Mouse (Mus musculus) MN1 (cell line): ENCODE measurements around the gene Tsacc.

Experiments
- DNase-seq: peaks from one replicate; pipeline ENCODE4 v3.0.0-alpha.2; 2016; ENCODE audit warnings: low spot score

The Tsacc gene

GRCm38 (mm10) chr3:88239446-88239845 lies 57.4 kb downstream of the Tsacc start:
- no peak for DNase-seq

- DNase-seq: no peak
Measured at GRCm38 (mm10) chr3:88238866-88239391, 57.9 kb downstream of the Tsacc start.

- peak; percentile 80 for DNase-seq
Measured at GRCm38 (mm10) chr3:88237556-88238194, 59.1 kb downstream of the Tsacc start.

GRCm38 (mm10) chr3:88237161-88237555 lies 59.6 kb downstream of the Tsacc start:
- no peak for DNase-seq

GRCm38 (mm10) chr3:88235616-88236015 lies 61.2 kb downstream of the Tsacc start:
- DNase-seq: no peak

GRCm38 (mm10) chr3:88235216-88235615 lies 61.6 kb downstream of the Tsacc start:
- DNase-seq: no peak

GRCm38 (mm10) chr3:88234041-88234440 lies 62.8 kb downstream of the Tsacc start:
- peak; percentile 65 for DNase-seq

GRCm38 (mm10) chr3:88232851-88233649 lies 63.7 kb downstream of the Tsacc start:
- DNase-seq: no peak
